ENCODE assay signal across 7 mouse cellular contexts in genomic region chr1:87828185-87828584, GRCm38 (mm10). TPM values are rescaled to one million over a fixed set of nuclear protein-coding genes. Genes with fewer than 3 reads are reported as not detected.
DNase-seq lines count a peak whose midpoint lies in the region; ATAC-seq and TF ChIP-seq lines count a peak whose summit lies in the region.

No protein-coding gene starts in this region.

- H3K27me3 ChIP-seq in midbrain, embryonic 13.5 days: no peaks in the 10 kb centered on the region

- H3K4me2 ChIP-seq in midbrain, embryonic 13.5 days (replicated peaks): no peak overlapping the region

- DNase-seq in CD4-positive, CD25-positive, alpha-beta regulatory T cell, adult 2 months (ENCODE audit: low read depth, low spot score): peak; percentile 87
- peak; percentile 14 for DNase-seq in NIH3T3 (ENCODE audit: low read depth)
- DNase-seq in ovary, postnatal 36 days (ENCODE audit: low spot score): no peak
- no peak for DNase-seq in kidney, postnatal 4 days

- H3K4me3 ChIP-seq in olfactory bulb, adult 2 months (ENCODE audit: insufficient read depth, low read depth, low read length): no peak overlapping the region
- H3K4me3 ChIP-seq in midbrain, embryonic 13.5 days (replicated peaks): no peak overlapping the region

- H3K9ac ChIP-seq in midbrain, embryonic 13.5 days (replicated peaks): no peak overlapping the region

- no peaks in the 10 kb centered on the region for H3K9me3 ChIP-seq in midbrain, embryonic 13.5 days

- WGBS in olfactory bulb, adult 2 months: 58% methylated on average over 9 of the region's 9 CpGs
- 82% methylated on average over 9 of the region's 9 CpGs for WGBS in midbrain, embryonic 13.5 days

- no peak for TF ChIP-seq POLR2A in olfactory bulb, adult 2 months (IDR thresholded peaks at IDR 0.05; ENCODE audit: insufficient read depth, low read depth, low read length)

- H3K4me1 ChIP-seq in olfactory bulb, adult 2 months (ENCODE audit: control insufficient read depth, insufficient read depth, low read length): peaks cover 4% of the 10 kb centered on the region
- 0 out of 2 replicates have a peak, but pooled peaks cover 4% of the 10 kb centered on the region for H3K4me1 ChIP-seq in midbrain, embryonic 13.5 days (replicated peaks)

- peak; percentile 87 to 95 for ATAC-seq in hematopoietic stem cell, adult 5-6 weeks (replicated peaks in 1 of 2; ENCODE audit: insufficient read depth in 1 of 2, low FRiP score in 2 of 2, low TSS enrichment in 1 of 2, low read depth in 1 of 2, poor library complexity in 2 of 2, severe bottlenecking in 2 of 2)
- no peak for ATAC-seq in midbrain, embryonic 13.5 days

- no peak for TF ChIP-seq CTCF in olfactory bulb, adult 2 months (IDR thresholded peaks at IDR 0.05; ENCODE audit: insufficient read depth, low read depth, low read length)

- H3K27ac ChIP-seq in olfactory bulb, adult 2 months (ENCODE audit: insufficient read depth, low read depth, low read length): peak overlapping the region; percentile 53
- no peak overlapping the region for H3K27ac ChIP-seq in midbrain, embryonic 13.5 days

- no peaks in the 10 kb centered on the region for H3K36me3 ChIP-seq in midbrain, embryonic 13.5 days

RNA-seq across cellular contexts. Expression of gene Sag, which starts 24.7 kb away (rescaled TPM):
- total RNA-seq in hematopoietic stem cell, adult 5-6 weeks (2017): 0.69 and 0.88 TPM in 2 replicates
- not detected in 2 replicates for polyA plus RNA-seq in olfactory bulb, adult 2 months (2012; ENCODE audit: insufficient read depth, insufficient read length, low replicate concordance, missing spikeins)
- polyA plus RNA-seq in midbrain, embryonic 13.5 days (2015; fragmentation: Nextera tagmentation; extraction: Ambion mirVana): 2.5 and 3.2 TPM in 2 replicates

RNA-seq across cellular contexts. Expression of gene Dgkd, which starts 24.9 kb away (rescaled TPM):
- total RNA-seq in hematopoietic stem cell, adult 5-6 weeks (2017): 38.8 and 43.0 TPM in 2 replicates
- 128 and 379 TPM in 2 replicates for polyA plus RNA-seq in olfactory bulb, adult 2 months (2012; ENCODE audit: insufficient read depth, insufficient read length, low replicate concordance, missing spikeins)
- 41.2 and 43.7 TPM in 2 replicates for polyA plus RNA-seq in midbrain, embryonic 13.5 days (2015; fragmentation: Nextera tagmentation; extraction: Ambion mirVana)

Comparison
In these comparisons a context has a peak if more than half of its experiments do, and no peak if none do; other contexts are left out.
1. DNase-seq: peak in CD4-positive, CD25-positive, alpha-beta regulatory T cell, adult 2 months (single experiment) and NIH3T3 (single experiment); none in ovary, postnatal 36 days (single experiment) and kidney, postnatal 4 days (0 of 2).